Mouse (Mus musculus) ovary, postnatal 36 days (tissue): Measurements from ENCODE around the gene Prb1.
"Not testable (repeated sequence)": the region's sequence is repeated elsewhere in the genome, so short reads cannot be mapped to it uniquely, and the experiment has no call there.

Experiments used
- DNase-seq: peaks from one replicate; pipeline ENCODE4 v3.0.0; 2022; ENCODE audit warnings: low spot score, mixed read lengths

The Prb1 gene

GRCm38 (mm10) chr6:132210421-132210820, at the start of gene Prb1:
Gene Prb1, minus strand, starts transcription at chr6:132210521.
- DNase-seq: not testable (repeated sequence)
